Mouse (Mus musculus): Measurements from ENCODE around the gene Crygs.

DNA sequence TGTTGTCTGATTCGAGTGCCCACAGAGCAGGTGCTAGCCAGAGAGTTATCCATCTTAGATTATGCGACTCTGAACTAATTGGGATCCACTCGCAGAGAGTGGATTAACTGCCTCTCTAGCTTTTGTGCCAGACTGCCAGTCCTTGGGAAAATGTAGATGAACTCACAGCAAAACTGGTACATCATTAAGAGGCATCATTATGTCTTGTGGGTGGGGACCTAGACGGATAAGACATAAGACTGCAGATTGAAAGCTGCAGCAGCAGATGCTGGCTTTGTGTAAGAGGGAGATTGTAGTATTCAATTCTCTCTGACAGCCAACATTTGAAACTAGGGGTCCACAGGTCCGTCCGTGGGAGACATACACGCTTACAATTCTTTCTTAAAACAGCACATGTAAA, 8.6 kb downstream of the Crygs start:
- TF ChIP-seq EP300 (IDR thresholded peaks at IDR 0.05) (no peak), CTCF (IDR thresholded peaks at IDR 0.05) (no peak)
